Mouse (Mus musculus): ENCODE results near the gene Nmu. TPM values are rescaled to one million over a fixed set of nuclear protein-coding genes. Genes with fewer than 3 reads are reported as not detected.

Gene Nmu
- total RNA-seq, 2 experiments from 2014 or later: not detected

DNA sequence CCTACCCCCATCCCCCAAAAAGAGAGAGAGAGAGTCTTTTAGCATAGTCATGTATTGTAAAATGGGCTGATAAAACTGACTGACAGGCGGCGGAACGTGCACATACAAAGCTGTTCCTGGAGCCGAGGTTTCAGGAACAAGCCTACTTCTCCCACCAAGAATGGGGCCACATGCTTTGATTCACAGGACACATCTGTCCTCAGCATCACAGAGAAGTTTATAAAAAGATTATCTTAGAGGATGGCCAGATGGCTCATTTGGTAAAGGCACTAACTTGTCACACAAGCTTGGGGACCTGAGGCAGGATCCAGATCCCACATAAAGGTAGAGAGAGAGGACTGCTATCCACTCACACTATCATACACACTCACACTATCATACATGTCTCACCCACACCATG, 38.5 kb downstream of the Nmu start:
- ATAC-seq (replicated peaks; ENCODE audit: low FRiP score, low TSS enrichment, poor library complexity, severe bottlenecking): no peak

DNA sequence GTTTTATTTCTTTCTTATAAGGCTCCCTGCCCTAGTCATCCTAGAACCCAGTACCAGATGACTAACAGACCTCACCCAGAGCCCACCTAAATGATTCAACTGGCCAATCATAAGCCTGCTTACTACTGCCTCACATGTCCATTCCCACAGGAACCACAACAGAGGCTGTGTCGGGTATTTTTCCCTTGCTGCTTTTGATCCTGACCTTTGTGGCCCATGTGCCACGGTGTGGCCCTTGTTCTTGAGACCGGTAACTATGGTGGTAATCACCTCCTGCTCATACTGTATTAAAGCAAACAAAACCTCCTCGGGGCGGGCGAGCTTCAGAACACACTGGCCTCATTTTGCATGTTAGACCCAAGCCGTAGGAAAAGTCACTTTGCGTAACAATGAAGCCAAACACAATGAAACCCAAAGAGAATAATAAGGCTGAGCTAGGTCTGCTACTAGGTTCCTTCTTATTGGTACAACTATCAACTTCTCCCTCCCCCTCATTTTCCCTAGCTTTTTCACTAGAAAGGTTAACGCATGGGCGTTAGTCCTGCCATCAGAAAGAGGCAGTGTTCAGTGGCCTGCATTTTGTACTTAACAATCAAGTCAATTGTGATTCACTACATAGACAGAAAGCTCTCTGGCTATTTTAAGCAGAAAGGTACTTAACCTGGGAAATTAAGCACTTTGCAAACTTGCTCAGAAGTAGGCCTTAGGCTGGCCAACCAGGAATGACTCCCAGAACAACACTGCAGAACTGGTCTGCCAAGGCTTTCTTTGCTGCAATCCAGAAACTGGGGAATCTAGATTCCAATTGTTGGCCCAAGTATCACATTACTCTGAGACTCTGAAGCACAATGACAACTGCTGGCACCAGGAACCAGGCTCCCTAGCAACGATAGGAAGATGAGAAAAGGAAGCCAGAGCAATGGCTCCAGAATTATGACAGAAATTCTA, 42.1 kb downstream of the Nmu start:
- ATAC-seq (replicated peaks; ENCODE audit: low FRiP score, low TSS enrichment, poor library complexity, severe bottlenecking): no peak

DNA sequence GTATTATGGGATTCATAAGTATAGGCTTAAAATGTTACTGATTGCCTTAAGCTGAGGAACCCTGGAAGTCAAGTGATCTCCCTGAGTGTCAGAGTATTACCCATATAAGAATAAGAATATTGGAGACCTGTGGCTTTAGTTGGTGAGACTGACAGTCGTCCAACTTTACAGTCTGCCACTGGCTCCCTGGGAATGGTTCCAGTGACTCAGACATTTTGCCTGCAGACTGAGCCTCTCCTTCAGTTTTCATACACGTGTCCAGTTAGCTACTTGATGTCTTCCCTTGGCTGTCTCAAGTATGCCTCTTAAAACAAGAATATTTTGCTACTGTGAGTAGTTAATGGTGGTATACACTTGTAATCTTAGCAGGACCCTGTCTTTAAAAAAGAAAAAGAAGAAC, 55.4 kb downstream of the Nmu start:
- ATAC-seq (replicated peaks; ENCODE audit: low FRiP score, low TSS enrichment, poor library complexity, severe bottlenecking): no peak

DNA sequence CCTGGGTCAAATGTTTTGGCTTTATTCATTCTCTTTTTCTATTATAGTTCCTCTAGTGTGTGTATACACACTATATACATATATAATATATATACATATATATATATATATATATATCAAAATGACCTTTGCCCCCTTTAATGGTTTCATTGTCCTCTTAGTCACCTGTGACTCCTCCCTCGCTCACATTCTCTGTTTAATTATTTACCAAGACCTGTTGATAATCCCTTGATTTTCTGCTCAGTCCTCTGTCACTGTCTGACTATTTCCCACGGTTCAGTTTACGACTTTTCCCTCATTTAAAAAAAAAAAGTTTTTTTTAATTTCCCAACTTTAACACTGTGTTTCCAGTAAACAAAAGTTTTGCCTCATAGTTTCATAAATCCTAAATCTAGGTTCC, 57.3 kb downstream of the Nmu start:
- ATAC-seq (replicated peaks; ENCODE audit: low FRiP score, low TSS enrichment, poor library complexity, severe bottlenecking): no peak

DNA sequence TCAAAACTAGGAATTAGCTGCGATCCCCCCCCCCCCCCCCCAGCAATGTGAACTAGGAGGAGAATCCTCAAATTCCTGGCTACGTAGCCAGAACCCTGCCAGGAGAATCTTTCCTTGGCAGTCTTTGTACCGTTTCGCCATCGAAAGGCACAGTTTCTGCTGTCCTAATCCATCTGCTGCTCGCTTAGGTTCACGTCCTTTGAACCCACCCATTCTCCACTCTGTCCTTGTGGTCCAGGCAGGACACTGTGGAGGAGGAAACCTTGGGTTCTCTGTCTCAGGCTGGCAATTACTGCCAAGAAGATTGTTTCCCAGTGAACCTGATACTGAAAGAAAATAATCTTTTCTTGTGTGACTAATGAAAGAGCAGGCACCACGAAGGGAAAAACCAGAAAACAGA, 58.0 kb downstream of the Nmu start:
- no peak for ATAC-seq (replicated peaks; ENCODE audit: low FRiP score, low TSS enrichment, poor library complexity, severe bottlenecking)

DNA sequence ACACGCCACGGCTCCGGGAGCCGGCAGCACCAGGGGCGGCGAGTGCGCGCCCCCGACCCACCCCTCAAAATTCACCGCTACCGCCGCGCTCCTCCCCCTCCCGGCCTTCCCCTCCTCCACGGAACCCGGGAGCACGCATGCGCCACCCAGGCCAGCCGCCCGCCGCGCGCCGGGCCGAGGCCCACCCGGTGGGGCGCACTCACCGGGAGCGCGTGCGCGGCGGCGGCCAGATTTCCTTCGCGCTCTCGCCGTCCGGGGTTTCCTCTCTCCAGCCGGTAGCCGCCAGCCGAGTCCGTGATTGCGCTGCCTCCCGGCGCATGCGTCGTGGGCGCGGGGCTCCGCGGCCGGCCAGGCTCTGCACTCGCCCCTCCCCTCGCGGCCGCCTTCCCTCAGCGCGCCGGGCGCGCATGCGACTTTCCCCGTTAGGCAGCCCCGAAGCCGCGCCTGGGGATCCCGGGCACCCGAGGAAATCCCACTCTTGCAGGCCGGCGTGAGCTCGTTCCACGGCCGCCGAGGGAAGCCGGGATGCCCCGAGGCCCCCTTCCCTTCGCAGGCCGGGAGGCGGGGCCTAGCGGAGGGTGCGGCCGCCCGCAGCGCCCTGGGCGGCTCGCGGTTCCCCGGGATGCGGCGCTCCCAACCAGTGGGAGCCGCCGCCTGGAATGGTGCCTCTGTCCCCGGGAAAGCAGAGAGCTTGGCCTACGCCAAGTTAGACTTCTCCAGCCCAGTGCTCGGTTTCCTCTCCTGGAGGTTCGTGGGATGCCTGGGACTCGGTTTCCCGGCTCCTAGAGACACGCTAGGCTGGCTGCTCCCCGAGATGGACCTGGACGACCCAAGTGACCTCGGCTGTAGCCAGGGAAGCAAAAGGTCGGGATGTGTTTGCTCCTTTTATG, 58.9 kb downstream of the Nmu start, which contains the start of gene Clock:
Gene Clock, minus strand, starts transcription at position 341 of the 890 bp plus-strand sequence.
- peak; percentile 74 for ATAC-seq (replicated peaks; ENCODE audit: low FRiP score, low TSS enrichment, poor library complexity, severe bottlenecking)

DNA sequence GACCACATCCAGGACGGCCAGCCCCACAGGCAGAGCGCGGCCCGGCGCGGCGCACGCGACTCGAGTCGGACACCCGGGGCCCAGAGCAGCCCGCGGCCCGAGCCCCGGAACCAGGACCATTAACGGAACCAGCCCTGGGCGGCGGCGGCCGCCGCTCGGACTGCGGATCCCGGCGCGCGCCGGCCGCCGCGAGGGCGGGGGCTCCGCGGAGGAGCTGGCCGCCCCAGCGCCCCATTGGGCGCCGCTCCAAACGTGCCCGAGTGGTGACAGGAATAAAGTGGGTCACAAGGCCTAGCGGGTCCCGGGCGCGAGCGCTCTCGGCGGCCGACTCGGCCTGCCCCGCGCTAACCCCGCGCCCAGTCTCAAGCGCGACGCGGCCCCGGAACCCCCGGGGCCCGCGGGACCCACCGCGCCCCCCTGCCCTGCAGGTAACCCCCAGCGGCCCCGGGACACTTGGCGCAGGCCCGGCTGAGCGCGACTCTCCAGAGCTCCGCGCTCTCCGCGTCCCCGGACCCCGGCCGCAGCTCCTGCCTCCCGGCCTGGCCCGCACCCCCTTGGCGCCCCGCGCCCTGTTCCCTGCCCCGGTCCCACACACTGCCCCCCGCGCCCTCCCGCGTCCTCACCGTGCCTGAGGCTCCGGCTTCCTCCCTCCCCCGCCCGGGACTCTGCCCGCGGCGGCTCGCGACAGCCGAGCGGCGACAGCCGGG, 59.7 kb downstream of the Nmu start:
- ATAC-seq (replicated peaks; ENCODE audit: low FRiP score, low TSS enrichment, poor library complexity, severe bottlenecking): peak; percentile 77

DNA sequence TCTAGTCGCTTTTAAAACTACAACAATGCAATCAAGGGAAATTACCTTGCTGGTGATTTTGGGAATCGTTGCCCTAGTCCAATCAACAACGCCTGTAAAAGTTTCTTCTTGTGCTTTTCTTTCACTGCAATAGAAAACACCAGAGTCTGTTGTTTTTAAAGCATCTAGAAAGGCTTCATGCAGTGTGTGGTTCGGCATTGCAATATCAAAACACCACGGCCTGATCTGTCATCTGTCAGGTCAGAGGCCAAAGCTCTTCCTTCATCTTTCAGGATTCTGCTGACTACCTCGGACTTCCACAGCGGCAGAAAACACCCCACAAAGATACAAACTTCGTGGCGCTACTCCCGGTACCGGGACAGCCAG, 60.2 kb downstream of the Nmu start:
- ATAC-seq (replicated peaks; ENCODE audit: low FRiP score, low TSS enrichment, poor library complexity, severe bottlenecking): no peak

DNA sequence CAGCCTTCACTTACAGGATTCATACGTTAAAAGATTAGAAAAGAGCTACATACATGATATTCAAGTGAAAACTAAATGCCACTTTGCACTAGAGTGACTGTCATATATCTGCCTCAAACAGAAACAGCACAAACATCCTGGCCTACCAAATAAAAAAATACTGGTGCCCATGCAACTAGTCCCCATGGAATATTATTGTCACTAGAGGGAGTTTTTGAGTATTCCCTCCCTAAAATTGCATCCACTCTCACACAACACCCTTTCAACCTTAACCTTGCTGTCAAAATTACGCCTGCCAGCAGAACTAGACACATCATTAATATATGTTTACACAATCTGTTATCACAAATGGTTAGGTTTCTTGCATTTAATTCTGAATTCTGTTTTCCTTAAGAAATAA, 61.6 kb downstream of the Nmu start:
- ATAC-seq (replicated peaks; ENCODE audit: low FRiP score, low TSS enrichment, poor library complexity, severe bottlenecking): no peak

DNA sequence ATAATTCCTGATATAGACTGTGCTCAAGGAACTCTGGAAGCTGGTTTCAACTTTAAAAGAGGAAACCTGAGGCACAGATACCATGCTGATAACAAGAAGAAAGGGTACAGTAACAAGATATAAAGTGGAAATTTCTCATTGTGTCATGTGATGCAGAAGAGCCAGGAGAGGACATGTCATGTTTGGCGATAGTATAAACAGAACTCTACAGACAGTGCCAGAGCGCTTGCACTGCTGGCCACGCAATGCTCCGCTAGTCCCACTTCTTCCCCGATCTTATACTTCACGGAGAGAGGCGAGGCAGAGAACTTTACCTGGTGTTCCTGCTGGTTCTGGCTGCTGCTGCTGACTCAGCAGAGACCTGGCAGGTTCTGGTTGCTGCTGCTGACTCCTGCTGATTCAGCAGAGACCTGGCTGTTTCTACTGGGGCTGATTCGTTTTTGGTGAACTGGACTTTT, 74.3 kb downstream of the Nmu start:
- no peak for ATAC-seq (replicated peaks; ENCODE audit: low FRiP score, low TSS enrichment, poor library complexity, severe bottlenecking)

DNA sequence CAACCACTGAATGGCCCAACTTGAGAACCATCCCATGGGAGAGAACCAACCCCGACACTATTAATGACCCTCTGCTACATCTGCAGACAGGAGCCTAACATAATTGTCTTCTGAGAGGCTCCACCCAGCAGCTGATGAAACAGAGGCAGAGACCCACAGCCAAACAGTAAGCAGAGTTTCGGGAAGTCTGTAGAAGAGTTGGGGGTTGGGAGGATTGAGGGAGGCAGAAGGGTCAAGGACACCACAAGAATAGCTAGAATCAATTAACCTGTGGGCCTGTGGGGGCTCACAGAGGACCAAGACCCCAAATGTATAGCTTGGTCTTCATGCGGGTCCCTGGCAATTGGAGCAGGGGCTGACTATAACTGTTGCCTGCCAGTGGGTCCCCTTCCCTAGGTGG, 75.3 kb downstream of the Nmu start:
- ATAC-seq (replicated peaks; ENCODE audit: low FRiP score, low TSS enrichment, poor library complexity, severe bottlenecking): no peak

DNA sequence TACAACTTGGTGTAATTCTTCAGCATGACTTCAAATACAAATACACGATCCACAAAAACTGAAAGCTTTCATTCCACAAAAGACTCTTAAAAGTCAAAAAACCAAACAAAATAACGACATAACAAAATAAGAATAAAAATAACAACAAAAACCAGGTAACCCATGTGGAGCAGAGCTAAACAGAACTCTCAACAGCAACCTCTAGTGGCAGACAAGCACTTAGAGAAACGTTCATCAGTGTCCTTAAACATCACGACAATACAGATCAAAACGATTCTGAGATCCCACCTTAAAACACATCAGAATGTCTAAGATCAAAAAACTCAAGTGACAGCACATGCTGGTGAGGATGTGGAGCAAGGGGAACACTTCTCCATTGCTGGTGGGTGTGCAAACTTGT, 76.5 kb downstream of the Nmu start:
- ATAC-seq (replicated peaks; ENCODE audit: low FRiP score, low TSS enrichment, poor library complexity, severe bottlenecking): 0 out of 2 replicates have a peak, but pooled peaks have one; percentile 57

DNA sequence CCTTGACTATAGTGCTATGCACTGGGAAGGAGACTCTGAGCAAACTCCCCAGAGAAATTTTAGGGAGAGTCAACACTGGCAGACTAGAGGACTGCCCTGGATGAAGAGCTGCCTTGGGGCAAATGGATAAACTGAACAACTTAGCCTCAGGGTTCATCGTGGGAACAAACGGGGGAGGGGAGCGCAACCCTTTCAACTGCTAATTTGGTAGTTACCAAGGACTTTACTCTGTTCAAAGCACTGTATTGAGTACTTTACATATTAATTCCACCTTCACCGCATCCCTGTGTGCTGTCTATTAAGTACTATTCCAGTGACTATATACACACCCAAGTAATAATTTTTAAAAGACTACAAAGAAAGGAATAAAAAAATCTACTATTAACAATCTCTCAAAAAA, 77.9 kb downstream of the Nmu start:
- ATAC-seq (replicated peaks; ENCODE audit: low FRiP score, low TSS enrichment, poor library complexity, severe bottlenecking): no peak

DNA sequence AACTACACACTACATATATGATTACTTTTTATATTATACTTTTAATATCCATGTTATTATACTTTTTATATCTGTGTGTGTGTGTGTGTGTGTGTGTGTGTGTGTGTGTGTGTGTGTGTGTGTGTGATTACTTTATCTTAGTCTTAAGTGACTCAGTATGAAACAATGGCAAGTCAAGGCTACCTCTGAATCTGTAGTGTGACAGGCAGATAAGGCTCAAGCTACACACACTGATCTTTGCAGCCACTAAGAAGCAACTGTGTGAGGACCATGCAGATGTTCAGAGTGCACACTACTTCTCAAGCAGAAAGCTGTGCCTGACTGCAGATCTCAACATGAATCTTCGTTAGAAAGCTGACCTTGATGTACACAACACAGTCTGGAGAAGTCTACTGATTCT, 79.7 kb downstream of the Nmu start:
- ATAC-seq (replicated peaks; ENCODE audit: low FRiP score, low TSS enrichment, poor library complexity, severe bottlenecking): peak; percentile 95

Other genes starting within 250 kb of the Nmu start
- 15.7 and 21.5 TPM in 2 replicates for gene Srd5a3, start 223.5 kb downstream of the Nmu start, total RNA-seq (2014; fragmentation: Nextera tagmentation)
- 9.0 and 21.2 TPM in 2 replicates for gene Srd5a3, start 223.5 kb downstream of the Nmu start, total RNA-seq (2017)
- gene Tmem165, start 179.9 kb downstream of the Nmu start, total RNA-seq (2014; fragmentation: Nextera tagmentation): 40.1 and 49.1 TPM in 2 replicates
- gene Tmem165, start 179.9 kb downstream of the Nmu start, total RNA-seq (2017): 44.2 and 72.1 TPM in 2 replicates
- 8.4 and 11.4 TPM in 2 replicates for gene Clock, start 59.0 kb downstream of the Nmu start, total RNA-seq (2014; fragmentation: Nextera tagmentation)
- 5.7 and 8.5 TPM in 2 replicates for gene Clock, start 59.0 kb downstream of the Nmu start, total RNA-seq (2017)
- gene Pdcl2, start 32.6 kb downstream of the Nmu start, total RNA-seq (2014; fragmentation: Nextera tagmentation): not detected in 2 replicates
- not detected in 2 replicates for gene Pdcl2, start 32.6 kb downstream of the Nmu start, total RNA-seq (2017)
- gene Gm7271, start 120.3 kb upstream of the Nmu start, total RNA-seq (2014; fragmentation: Nextera tagmentation): not detected in 2 replicates
- gene Gm7271, start 120.3 kb upstream of the Nmu start, total RNA-seq (2017): not detected in 2 replicates
- gene Exoc1, start 165.5 kb upstream of the Nmu start, total RNA-seq (2014; fragmentation: Nextera tagmentation): 64.1 and 64.4 TPM in 2 replicates
- gene Exoc1, start 165.5 kb upstream of the Nmu start, total RNA-seq (2017): 47.1 and 72.8 TPM in 2 replicates
- gene Cep135, start 224.9 kb upstream of the Nmu start, total RNA-seq (2014; fragmentation: Nextera tagmentation): 12.3 and 15.2 TPM in 2 replicates
- 20.8 and 26.9 TPM in 2 replicates for gene Cep135, start 224.9 kb upstream of the Nmu start, total RNA-seq (2017)